Mouse (Mus musculus): Measurements from ENCODE around the gene Hopx. TPM values are rescaled to one million over a fixed set of nuclear protein-coding genes. Genes with fewer than 3 reads are reported as not detected.
A peak's percentile ranks its signal among the peaks of the same experiment; 100 is the strongest.
"Not testable (repeated sequence)": the region's sequence is repeated elsewhere in the genome, so short reads cannot be mapped to it uniquely, and the experiment has no call there.

Gene Hopx
- polyA plus RNA-seq, 1 experiment from 2014 or later, result 0.45 TPM

- peaks cover 11% of the 10 kb centered on the region; the same call in 1 of the 2 replicates for H3K4me1 ChIP-seq
- H3K4me2 ChIP-seq (replicated peaks), result not testable (repeated sequence)
Measured at GRCm38 (mm10) chr5:77096194-77096593, 18.7 kb downstream of the Hopx start.

GRCm38 (mm10) chr5:77094510-77095491, 20.1 kb downstream of the Hopx start:
- Histone ChIP-seq H3K27ac (no peak overlapping the region), H3K9me3 (no peaks in the 10 kb centered on the region), H3K4me3 (peak overlapping the region; percentile 63), H3K27me3 (peaks cover 28% of the 10 kb centered on the region), H3K36me3 (no peaks in the 10 kb centered on the region), H3K4me2 (replicated peaks) (peak overlapping the region; percentile 100), H3K9ac (peak overlapping the region; percentile 68), H3K4me1 (peaks cover 11% of the 10 kb centered on the region; the same call in 1 of the 2 replicates)
- WGBS, result under 1% methylated on average over 69 of the region's 69 CpGs
- ATAC-seq (ENCODE audit: low FRiP score, low read depth), result peak; percentile 83

More at GRCm38 (mm10) chr5:77096194-77096593, 18.7 kb downstream of the Hopx start:
- H3K9me3 ChIP-seq; H3K27ac ChIP-seq; H3K4me3 ChIP-seq; ATAC-seq (ENCODE audit: low FRiP score, low read depth); H3K9ac ChIP-seq; H3K36me3 ChIP-seq: not testable (repeated sequence)
- peaks cover 28% of the 10 kb centered on the region for H3K27me3 ChIP-seq
- 88% methylated on average over 3 of the region's 3 CpGs for WGBS

GRCm38 (mm10) chr5:77093961-77094360, 21.0 kb downstream of the Hopx start:
- Histone ChIP-seq H3K9me3 (no peaks in the 10 kb centered on the region), H3K9ac (peak overlapping the region; percentile 68; the same call in 1 of the 2 replicates)

GRCm38 (mm10) chr5:77092531-77092930, 22.4 kb downstream of the Hopx start:
- H3K9ac ChIP-seq, result no peak overlapping the region
- no peak overlapping the region for H3K4me3 ChIP-seq
- peaks cover 8% of the 10 kb centered on the region; the same call in 1 of the 2 replicates for H3K4me1 ChIP-seq
- H3K27me3 ChIP-seq, result peaks cover 28% of the 10 kb centered on the region
- ATAC-seq (ENCODE audit: low FRiP score, low read depth), result no peak
- 77% methylated on average over 5 of the region's 5 CpGs for WGBS
- H3K4me2 ChIP-seq (replicated peaks), result no peak overlapping the region
- H3K36me3 ChIP-seq, result no peaks in the 10 kb centered on the region
- H3K9me3 ChIP-seq, result no peaks in the 10 kb centered on the region
- no peak overlapping the region for H3K27ac ChIP-seq

More at GRCm38 (mm10) chr5:77093961-77094360, 21.0 kb downstream of the Hopx start:
- Histone ChIP-seq H3K4me2 (replicated peaks) (peak overlapping the region; percentile 100), H3K27me3 (peaks cover 28% of the 10 kb centered on the region), H3K4me3 (peak overlapping the region; percentile 63), H3K4me1 (peaks cover 11% of the 10 kb centered on the region; the same call in 1 of the 2 replicates), H3K36me3 (no peaks in the 10 kb centered on the region), H3K27ac (no peak overlapping the region)
- no peak for ATAC-seq (ENCODE audit: low FRiP score, low read depth)
- WGBS, result 42% methylated on average over 8 of the region's 8 CpGs

- peaks cover 3% of the 10 kb centered on the region; the same call in 1 of the 2 replicates for H3K4me1 ChIP-seq
- WGBS, result 72% methylated on average over 3 of the region's 3 CpGs
- H3K36me3 ChIP-seq, result no peaks in the 10 kb centered on the region
- H3K4me2 ChIP-seq (replicated peaks), result no peak overlapping the region
- no peak for ATAC-seq (ENCODE audit: low FRiP score, low read depth)
- H3K4me3 ChIP-seq, result no peak overlapping the region
- H3K27me3 ChIP-seq, result peaks cover 28% of the 10 kb centered on the region
- no peaks in the 10 kb centered on the region for H3K9me3 ChIP-seq
- no peak overlapping the region for H3K27ac ChIP-seq
- H3K9ac ChIP-seq, result no peak overlapping the region
Measured at GRCm38 (mm10) chr5:77091923-77092322, 23.0 kb downstream of the Hopx start.

- no peak overlapping the region for H3K27ac ChIP-seq
- peaks cover 17% of the 10 kb centered on the region for H3K27me3 ChIP-seq
- no peaks in the 10 kb centered on the region for H3K9me3 ChIP-seq
- no peaks in the 10 kb centered on the region for H3K36me3 ChIP-seq
- H3K4me2 ChIP-seq (replicated peaks), result no peak overlapping the region
- H3K4me3 ChIP-seq, result no peak overlapping the region
- no peak overlapping the region for H3K9ac ChIP-seq
- peaks cover 3% of the 10 kb centered on the region; the same call in 1 of the 2 replicates for H3K4me1 ChIP-seq
- WGBS, result 64% methylated on average over 5 of the region's 5 CpGs
- ATAC-seq (ENCODE audit: low FRiP score, low read depth), result no peak
Measured at GRCm38 (mm10) chr5:77090521-77091096, 24.3 kb downstream of the Hopx start.

- Histone ChIP-seq H3K9ac (no peak overlapping the region), H3K27ac (no peak overlapping the region), H3K27me3 (peaks cover 15% of the 10 kb centered on the region), H3K36me3 (no peaks in the 10 kb centered on the region), H3K9me3 (no peaks in the 10 kb centered on the region), H3K4me3 (no peak overlapping the region), H3K4me1 (peaks cover 3% of the 10 kb centered on the region; the same call in 1 of the 2 replicates), H3K4me2 (replicated peaks) (no peak overlapping the region)
- ATAC-seq (ENCODE audit: low FRiP score, low read depth), result no peak
- 35% methylated on average over 8 of the region's 8 CpGs for WGBS
Measured at GRCm38 (mm10) chr5:77089901-77090300, 25.0 kb downstream of the Hopx start.

- Histone ChIP-seq H3K9me3 (no peaks in the 10 kb centered on the region), H3K36me3 (no peaks in the 10 kb centered on the region), H3K4me1 (peaks cover 3% of the 10 kb centered on the region; the same call in 1 of the 2 replicates), H3K27me3 (peaks cover 15% of the 10 kb centered on the region), H3K4me3 (no peak overlapping the region), H3K9ac (no peak overlapping the region), H3K4me2 (replicated peaks) (no peak overlapping the region), H3K27ac (no peak overlapping the region)
- no peak for ATAC-seq (ENCODE audit: low FRiP score, low read depth)
- 47% methylated on average over 1 of the region's 1 CpGs for whole genome bisulfite sequencing
Measured at GRCm38 (mm10) chr5:77089294-77089693, 25.6 kb downstream of the Hopx start.

GRCm38 (mm10) chr5:77087122-77087521, 27.8 kb downstream of the Hopx start:
- H3K4me3 ChIP-seq, result no peak overlapping the region
- no peaks in the 10 kb centered on the region for H3K9me3 ChIP-seq
- no peak overlapping the region for H3K9ac ChIP-seq
- H3K27me3 ChIP-seq, result peaks cover 3% of the 10 kb centered on the region
- H3K36me3 ChIP-seq, result no peaks in the 10 kb centered on the region
- H3K4me2 ChIP-seq (replicated peaks), result no peak overlapping the region
- no peak overlapping the region for H3K27ac ChIP-seq
- ATAC-seq (ENCODE audit: low FRiP score, low read depth), result no peak
- 80% methylated on average over 3 of the region's 3 CpGs for WGBS
- H3K4me1 ChIP-seq, result no peaks in the 10 kb centered on the region

GRCm38 (mm10) chr5:77086541-77086940, 28.4 kb downstream of the Hopx start:
- no peaks in the 10 kb centered on the region for H3K4me1 ChIP-seq
- H3K4me3 ChIP-seq, result no peak overlapping the region
- H3K4me2 ChIP-seq (replicated peaks), result no peak overlapping the region
- ATAC-seq (ENCODE audit: low FRiP score, low read depth), result no peak
- H3K36me3 ChIP-seq, result no peaks in the 10 kb centered on the region
- no peaks in the 10 kb centered on the region for H3K27me3 ChIP-seq
- H3K27ac ChIP-seq, result no peak overlapping the region
- no peak overlapping the region for H3K9ac ChIP-seq
- 90% methylated on average over 7 of the region's 7 CpGs for WGBS
- no peaks in the 10 kb centered on the region for H3K9me3 ChIP-seq

GRCm38 (mm10) chr5:77085753-77086450, 29.0 kb downstream of the Hopx start:
- H3K9ac ChIP-seq, result no peak overlapping the region
- no peaks in the 10 kb centered on the region for H3K36me3 ChIP-seq
- H3K27ac ChIP-seq, result no peak overlapping the region
- no peak overlapping the region for H3K4me2 ChIP-seq (replicated peaks)
- H3K9me3 ChIP-seq, result no peaks in the 10 kb centered on the region
- no peaks in the 10 kb centered on the region for H3K4me1 ChIP-seq
- 80% methylated on average over 10 of the region's 10 CpGs for WGBS
- H3K4me3 ChIP-seq, result no peak overlapping the region
- ATAC-seq (ENCODE audit: low FRiP score, low read depth), result no peak
- no peaks in the 10 kb centered on the region for H3K27me3 ChIP-seq

GRCm38 (mm10) chr5:77084418-77084817, 30.5 kb downstream of the Hopx start:
- ATAC-seq (ENCODE audit: low FRiP score, low read depth), result no peak
- WGBS, result 90% methylated on average over 4 of the region's 4 CpGs
- no peaks in the 10 kb centered on the region for H3K4me1 ChIP-seq
- no peak overlapping the region for H3K4me2 ChIP-seq (replicated peaks)
- no peaks in the 10 kb centered on the region for H3K36me3 ChIP-seq
- no peaks in the 10 kb centered on the region for H3K9me3 ChIP-seq
- H3K27me3 ChIP-seq, result no peaks in the 10 kb centered on the region
- H3K4me3 ChIP-seq, result no peak overlapping the region
- no peak overlapping the region for H3K9ac ChIP-seq
- H3K27ac ChIP-seq, result no peak overlapping the region

Data from limb, embryonic 13.5 days (tissue).